Mouse (Mus musculus) E14TG2a.4 (cell line): Measurements from ENCODE around the gene Ginm1.

Experiments
- CTCF ChIP-seq: conservative IDR thresholded peaks from 2 replicates; pipeline ENCODE4 v1.5.1; 2014; ENCODE audit warnings: low read length
- NANOG ChIP-seq: IDR thresholded peaks from 2 replicates; pipeline ENCODE4 v1.6.1; 2014; ENCODE audit warnings: borderline replicate concordance, low read length, mixed read lengths
- POU5F1 ChIP-seq: IDR thresholded peaks from 2 replicates; pipeline ENCODE4 v1.6.1; 2014; ENCODE audit warnings: low read length, borderline replicate concordance

DNA sequence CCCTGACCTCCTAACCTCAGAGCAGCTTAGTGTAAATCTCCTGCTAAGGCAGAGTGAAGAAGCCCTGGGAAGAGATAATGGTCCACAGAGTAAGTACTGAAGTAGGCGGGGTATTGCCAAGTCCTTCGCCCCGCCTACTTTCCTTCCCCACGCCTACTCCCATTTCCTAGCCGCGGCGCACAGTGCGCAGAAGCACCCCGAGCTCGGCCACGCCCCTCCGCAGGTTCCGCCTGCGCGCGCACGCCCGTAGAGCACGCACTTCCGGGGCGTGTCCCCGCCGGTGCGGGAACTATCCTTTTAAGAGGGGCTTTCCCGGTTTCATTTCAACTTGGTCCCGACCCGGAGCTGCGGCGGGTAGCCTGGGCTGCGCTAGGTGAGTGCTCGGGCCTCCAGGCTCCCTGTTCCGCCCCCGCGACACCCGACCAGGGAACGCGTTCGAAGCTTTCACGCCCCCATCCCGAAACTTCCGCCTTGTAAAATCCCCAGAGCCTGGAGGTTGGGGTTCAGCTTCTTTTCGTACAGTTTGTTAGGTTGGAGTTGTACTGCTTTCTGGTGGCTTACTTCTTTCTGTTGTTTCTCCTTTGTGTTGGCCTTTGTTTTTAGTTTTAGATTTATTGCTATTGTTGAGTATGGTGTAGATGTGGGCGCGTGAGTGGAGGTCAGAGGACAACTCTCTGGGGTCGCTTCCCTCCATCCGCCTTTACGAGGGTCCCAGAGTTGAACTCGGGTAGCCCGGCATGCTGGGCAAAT, 66.7 kb downstream of the Ginm1 start, which contains the start of gene Katna1:
- TF ChIP-seq CTCF = no peak
- TF ChIP-seq POU5F1 = no peak
- no peak for TF ChIP-seq NANOG
